Mouse (Mus musculus) heart, adult 2 months (tissue): ENCODE results near the gene Hat1. TPM values are rescaled to one million over a fixed set of nuclear protein-coding genes. Genes with fewer than 3 reads are reported as not detected.

Experiments used
- DNase-seq, 2 experiments: peaks; one replicate each; pipeline ENCODE4 v3.0.0; 2021
- H3K27ac ChIP-seq: fragments of 200-600 bp; 2 replicates; pipeline ENCODE4 v1.8.1; 2022
- H3K27me3 ChIP-seq: fragments of 200-500 bp; 2 replicates; pipeline ENCODE4 v1.6.1; 2012; ENCODE audit warnings: mild to moderate bottlenecking, low read length, inconsistent platforms, mixed read lengths; ENCODE audit not compliant: control insufficient read depth, insufficient read depth
- H3K36me3 ChIP-seq: fragments of 200-500 bp; 2 replicates; pipeline ENCODE4 v1.6.1; 2012; ENCODE audit warnings: low read length, inconsistent platforms; ENCODE audit not compliant: control insufficient read depth, insufficient read depth
- H3K4me1 ChIP-seq: fragments of 200-500 bp; 2 replicates; pipeline ENCODE4 v1.6.1; 2011; ENCODE audit warnings: low read length; ENCODE audit not compliant: control insufficient read depth, insufficient read depth
- H3K4me3 ChIP-seq: fragments of 200-600 bp; 2 replicates; pipeline ENCODE4 v1.8.1; 2022
- H3K79me2 ChIP-seq: fragments of 200-500 bp; replicated peaks from 2 replicates; pipeline ENCODE4 v1.6.1; 2012; ENCODE audit warnings: mild to moderate bottlenecking, inconsistent platforms, low read length, moderate library complexity, mixed read lengths; ENCODE audit not compliant: control insufficient read depth, insufficient read depth
- H3K9ac ChIP-seq: fragments of 200-500 bp; 2 replicates; pipeline ENCODE4 v1.6.1; 2012; ENCODE audit warnings: low read depth, mild to moderate bottlenecking, control low read depth, inconsistent platforms, low read length, mixed read lengths
- CTCF ChIP-seq: fragments of 200-600 bp; IDR thresholded peaks from 2 replicates; pipeline ENCODE4 v1.8.1; 2022; ENCODE audit warnings: antibody characterized with exemption, mild to moderate bottlenecking, moderate library complexity
- EP300 ChIP-seq: fragments of 200-500 bp; IDR thresholded peaks from 2 replicates; pipeline ENCODE4 v1.6.1; 2011; ENCODE audit warnings: low read depth, low read length, control low read depth; ENCODE audit not compliant: insufficient read depth
- POLR2A ChIP-seq: fragments of 200-500 bp; IDR thresholded peaks from 2 replicates; pipeline ENCODE4 v1.6.1; 2011; ENCODE audit warnings: mild to moderate bottlenecking, low read depth, low read length, control low read depth; ENCODE audit not compliant: insufficient read depth
- WGBS: fragments of 180-500 bp; shearing (Covaris S2); methylation state at CpG from one replicate; pipeline ENCODE4 v1.1.7; 2018; 5-methylcytosine and 5-hydroxymethylcytosine counted together
- intact Hi-C: fragments of 180-260 bp; cut with DNase I; formaldehyde crosslinking; loops from one replicate; pipeline ENCODE4 v1.15.1; 2025
- long read RNA-seq: library from polyadenylated mRNA; stranded (forward); transcript quantifications from one replicate; pipeline ENCODE4 v2.0.0, GENCODE M21; 2021
- polyA plus RNA-seq: library from polyadenylated mRNA; depleted of rRNA; stranded (reverse); fragments of >200 nt; gene quantifications from 2 replicates; pipeline ENCODE4 v1.2.3, GENCODE M21; 2012; rRNA removed
- total RNA-seq, 2 experiments: library from RNA; stranded (reverse); gene quantifications; 2 replicates each; pipeline ENCODE4 v1.2.3; 2021

The Hat1 gene
- total RNA-seq (10 to 100 TPM; 28.1 to 28.4 TPM), polyA plus RNA-seq (7.6 and 16.4 TPM in 2 replicates)
- long read RNA-seq, transcript Hat1-201 (11 exons, 1,576 nt), result major isoform, 21 of 23 reads
- long read RNA-seq, partial matches to known transcripts, result 0 of 23 reads
- long read RNA-seq, other reads (novel, unspliced or antisense), result 2 of 23 reads

GRCm38 (mm10) chr2:71388951-71389763 lies at the start of gene Hat1:
TSS of gene Hat1 (plus strand) at chr2:71388958.
- Histone ChIP-seq H3K79me2 (no peaks in the 10 kb centered on the region; the same call in 1 of the 2 replicates), H3K4me3 (peak within 1 kb of the TSS; percentile 87), H3K4me1 (no peaks in the 10 kb centered on the region; the same call in 1 of the 2 replicates), H3K9ac (peak within 1 kb of the TSS; percentile 72), H3K36me3 (no peaks in the 10 kb centered on the region; the same call in 1 of the 2 replicates), H3K27me3 (no peaks in the 10 kb centered on the region), H3K27ac (peak within 1 kb of the TSS; percentile 70)
- peak; percentile 95 to 96 for DNase-seq
- WGBS, result under 1% methylated on average over 66 of the region's 66 CpGs
- TF ChIP-seq POLR2A (peak; percentile 58; the same call in 1 of the 2 replicates), EP300 (0 out of 2 replicates have a peak, but pooled peaks have one; percentile 39), CTCF (no peak)
- intact Hi-C loops, result loop anchor here (1.0 to 10.0 kb wide), 3 partner anchors 22 to 564 kb away; partner anchors contain the start of genes Slc25a12 and Tlk1

- Histone ChIP-seq H3K9ac (no peak overlapping the region), H3K79me2 (no peaks in the 10 kb centered on the region), H3K4me1 (peaks cover 2% of the 10 kb centered on the region; the same call in 1 of the 2 replicates), H3K36me3 (peaks cover 20% of the 10 kb centered on the region), H3K4me3 (no peak overlapping the region), H3K27me3 (no peaks in the 10 kb centered on the region), H3K27ac (peak overlapping the region; percentile 15)
- DNase-seq, result no peak
- TF ChIP-seq CTCF, result no peak
- no peak for TF ChIP-seq EP300
- no peak for TF ChIP-seq POLR2A
- intact Hi-C loops, result loop anchor here (2.0 kb wide), 1 partner anchor 27 kb away; the partner anchor contains the start of gene Slc25a12
- 56% methylated on average over 5 of the region's 5 CpGs for WGBS
Observed at GRCm38 (mm10) chr2:71340126-71340525, 48.6 kb upstream of the Hat1 start.

- TF ChIP-seq EP300, result no peak
- TF ChIP-seq POLR2A, result no peak
- TF ChIP-seq CTCF, result peak; percentile 47
- Histone ChIP-seq H3K79me2 (no peaks in the 10 kb centered on the region), H3K27me3 (no peaks in the 10 kb centered on the region), H3K4me3 (no peak overlapping the region), H3K36me3 (peaks cover 22% of the 10 kb centered on the region), H3K27ac (no peak overlapping the region), H3K4me1 (peaks cover 2% of the 10 kb centered on the region; the same call in 1 of the 2 replicates), H3K9ac (no peak overlapping the region)
- intact Hi-C loops, result no loop called here
- no peak for DNase-seq
- WGBS, result 86% methylated on average over 10 of the region's 10 CpGs
Observed at GRCm38 (mm10) chr2:71343884-71344640, 44.7 kb upstream of the Hat1 start.

DNA sequence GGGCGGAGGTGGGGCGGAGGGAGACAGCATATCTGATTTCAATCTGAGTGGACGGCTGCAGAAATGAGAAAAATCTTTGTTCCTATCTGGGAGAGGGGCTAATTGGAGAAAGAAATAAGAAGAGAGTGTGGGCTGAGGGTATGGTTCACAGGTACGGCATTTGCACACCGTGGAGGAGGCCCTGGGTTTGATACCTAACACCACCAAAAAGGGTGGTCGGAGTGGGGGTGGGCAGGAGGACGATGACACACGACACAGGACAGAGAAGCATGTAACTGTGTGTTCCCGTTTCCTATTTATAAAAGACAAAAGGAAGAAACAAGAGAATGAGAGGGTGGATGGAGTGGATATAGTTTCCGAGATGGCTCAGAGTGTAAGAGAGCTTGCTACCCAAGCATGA lies 41.6 kb upstream of the Hat1 start:
- Histone ChIP-seq H3K9ac (no peak overlapping the region), H3K4me1 (peaks cover 4% of the 10 kb centered on the region; the same call in 1 of the 2 replicates), H3K27me3 (no peaks in the 10 kb centered on the region), H3K4me3 (no peak overlapping the region), H3K27ac (no peak overlapping the region), H3K36me3 (peaks cover 8% of the 10 kb centered on the region), H3K79me2 (no peaks in the 10 kb centered on the region)
- no peak for TF ChIP-seq EP300
- TF ChIP-seq CTCF, result no peak
- no peak for TF ChIP-seq POLR2A
- 92% methylated on average over 10 of the region's 10 CpGs for WGBS
- no peak for DNase-seq
- intact Hi-C loops, result no loop called here

DNA sequence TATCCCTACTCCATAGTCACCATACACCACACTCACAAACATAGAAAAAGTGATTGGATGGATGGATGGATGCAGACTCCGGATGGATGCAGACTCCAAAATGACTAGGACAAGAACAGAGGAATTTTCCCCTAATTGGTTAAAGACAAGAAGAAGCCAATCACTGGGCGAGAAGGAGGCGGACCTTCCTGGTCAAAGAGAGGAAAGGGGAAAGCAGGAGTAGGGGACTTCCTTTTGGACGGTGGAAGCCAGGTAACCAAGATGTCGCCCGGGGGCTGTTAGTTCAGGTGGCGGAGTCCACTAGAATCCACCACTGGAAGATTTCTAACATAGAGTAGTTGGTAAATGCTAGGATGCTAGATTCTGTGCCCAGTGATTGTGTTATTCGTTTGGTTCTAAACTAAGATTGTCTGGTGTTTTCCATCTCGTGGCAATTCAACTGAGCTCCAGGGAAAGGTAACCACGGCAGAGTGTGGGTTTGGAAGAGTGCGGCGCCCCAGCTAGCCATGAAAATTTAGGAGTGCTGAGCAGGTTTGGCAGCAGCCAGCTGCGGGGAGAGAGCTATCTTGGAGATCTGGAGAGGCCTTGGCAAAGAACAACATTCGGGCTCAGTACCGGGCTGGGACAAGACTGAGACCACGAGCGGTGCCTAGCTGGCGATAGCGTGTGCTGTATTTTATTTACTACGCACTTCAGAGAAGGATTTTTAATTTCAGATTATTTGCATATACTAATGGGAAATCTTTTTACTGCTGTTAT lies 40.8 kb upstream of the Hat1 start:
- Histone ChIP-seq H3K4me3 (no peak overlapping the region), H3K36me3 (peaks cover 4% of the 10 kb centered on the region), H3K9ac (no peak overlapping the region), H3K27me3 (no peaks in the 10 kb centered on the region), H3K27ac (no peak overlapping the region), H3K4me1 (peaks cover 4% of the 10 kb centered on the region; the same call in 1 of the 2 replicates), H3K79me2 (no peaks in the 10 kb centered on the region)
- no peak for TF ChIP-seq EP300
- no peak for TF ChIP-seq CTCF
- TF ChIP-seq POLR2A, result no peak
- no peak for DNase-seq
- WGBS, result 77% methylated on average over 20 of the region's 20 CpGs
- intact Hi-C loops, result no loop called here
